ENCODE assay signal across 28 mouse cellular contexts in the genomic region with DNA sequence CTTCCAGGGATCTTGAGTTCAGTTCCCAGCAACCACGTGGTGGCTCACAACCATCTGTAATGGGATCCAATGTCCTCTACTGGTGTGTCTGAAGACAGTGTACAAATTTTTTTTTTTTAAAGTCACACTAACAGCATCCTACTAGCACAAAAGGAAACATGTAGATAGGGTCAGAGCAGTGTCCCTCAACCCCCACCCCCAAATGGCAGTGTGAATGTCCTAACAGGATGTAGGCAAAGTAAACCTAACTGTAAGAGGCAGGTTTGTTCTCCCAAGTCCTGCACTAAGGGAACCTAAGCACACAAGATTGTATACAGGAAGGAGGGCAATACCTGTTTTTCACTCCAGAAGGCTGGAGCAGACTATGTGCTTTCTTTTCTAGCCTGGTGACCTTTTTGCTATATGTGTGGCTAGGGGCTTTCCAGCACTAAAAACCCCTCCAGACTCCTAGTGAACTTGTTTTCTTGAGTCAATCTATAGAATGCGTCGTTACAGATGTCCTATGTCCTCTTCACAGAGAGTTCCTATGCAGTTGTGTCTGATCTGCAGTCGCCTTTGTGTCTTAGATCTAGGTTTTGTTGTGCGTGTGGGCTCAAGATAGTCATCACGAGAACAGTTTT. TPM values are rescaled to one million over a fixed set of nuclear protein-coding genes. Genes with fewer than 3 reads are reported as not detected.
DNase-seq lines count a peak whose midpoint lies in the region; ATAC-seq and TF ChIP-seq lines count a peak whose summit lies in the region.
"Had no signal": no experiment of that assay in that cellular context is flagged by ENCODE, and none has a peak within 500 bp of the region (broad histone marks: within the 10 kb centered on the region; RNA-seq: fewer than 3 reads in every experiment).

No protein-coding gene starts in this region.

- no peak for TF ChIP-seq EP300 in stomach, postnatal 0 days (optimal IDR thresholded peaks at IDR 0.05)

- H3ac ChIP-seq in myocyte (ENCODE audit: control insufficient read depth, insufficient read length) = no peak overlapping the region

- no peak overlapping the region for H3K9ac ChIP-seq in kidney, embryonic 16.5 days (replicated peaks; ENCODE audit: low read length)
- H3K9ac ChIP-seq in liver, embryonic 12.5 days = no peak overlapping the region
- H3K9ac ChIP-seq in stomach, postnatal 0 days (ENCODE audit: low read length) = no peak overlapping the region
- H3K9ac ChIP-seq: forebrain, embryonic 13.5 days; heart, embryonic 12.5 days; heart, embryonic 15.5 days; hindbrain, embryonic 13.5 days had no signal

- no peaks in the 10 kb centered on the region for H3K4me1 ChIP-seq in kidney, embryonic 16.5 days (ENCODE audit: insufficient read depth, low read length)
- H3K4me1 ChIP-seq in liver, embryonic 12.5 days = peaks cover 1% of the 10 kb centered on the region; the same call in 1 of the 2 replicates
- H3K4me1 ChIP-seq in stomach, postnatal 0 days (replicated peaks; ENCODE audit: control insufficient read depth, insufficient read depth) = no peaks in the 10 kb centered on the region
- H3K4me1 ChIP-seq: forebrain, embryonic 10.5 days; forebrain, embryonic 13.5 days; heart, embryonic 15.5 days; hindbrain, embryonic 10.5 days; hindbrain, embryonic 13.5 days had no signal

- no peak for ATAC-seq in kidney, embryonic 16.5 days (ENCODE audit: low FRiP score, low TSS enrichment)
- peak; percentile 83 for ATAC-seq in activated CD4-positive, CD25-positive, alpha-beta regulatory T cell, adult 4 months
- no peak for ATAC-seq in liver, embryonic 12.5 days
- no peak for ATAC-seq in stomach, postnatal 0 days (ENCODE audit: low FRiP score, low TSS enrichment)
- ATAC-seq: forebrain, embryonic 13.5 days; forebrain, embryonic 16.5 days; hindbrain, embryonic 16.5 days had no signal

- TF ChIP-seq POLR2A in myocyte (IDR thresholded peaks at IDR 0.05; ENCODE audit: insufficient read length, low read depth) = no peak

- no peak for DNase-seq in kidney, adult 9 months
- peak; percentile 54 for DNase-seq in CD4-positive, CD25-positive, alpha-beta regulatory T cell, adult 2 months (ENCODE audit: low read depth, low spot score)
- no peak for DNase-seq in thymus, adult 18-20 months
- no peak for DNase-seq in stomach, postnatal 0 days (ENCODE audit: low spot score)
- DNase-seq: adrenal gland, adult 8-10 months; adrenal gland, postnatal 25 days; cerebellum, adult 11-12 months; cerebellum, adult 8-10 months; cerebellum, postnatal 10 days; gastrocnemius, postnatal 10 days; gastrocnemius, postnatal 36 days; heart, postnatal 10 days; heart, postnatal 36 days had no signal

- H3K79me2 ChIP-seq in myocyte (ENCODE audit: control insufficient read depth, insufficient read depth) = no peaks in the 10 kb centered on the region

- H3K4me3 ChIP-seq in kidney, embryonic 16.5 days (ENCODE audit: low read length) = no peak overlapping the region
- no peak overlapping the region for H3K4me3 ChIP-seq in myocyte
- no peak overlapping the region for H3K4me3 ChIP-seq in liver, embryonic 12.5 days
- no peak overlapping the region for H3K4me3 ChIP-seq in stomach, postnatal 0 days (ENCODE audit: low read depth, low read length)
- H3K4me3 ChIP-seq: forebrain, embryonic 10.5 days; forebrain, embryonic 13.5 days; heart, embryonic 12.5 days; heart, embryonic 15.5 days; hindbrain, embryonic 10.5 days; hindbrain, embryonic 13.5 days had no signal

- H3K36me3 ChIP-seq in kidney, embryonic 16.5 days (ENCODE audit: insufficient read depth, low read length) = peaks cover 8% of the 10 kb centered on the region; the same call in 1 of the 2 replicates
- peaks cover 13% of the 10 kb centered on the region for H3K36me3 ChIP-seq in myocyte (ENCODE audit: control insufficient read depth, insufficient read depth)
- peaks cover 14% of the 10 kb centered on the region for H3K36me3 ChIP-seq in liver, embryonic 12.5 days
- H3K36me3 ChIP-seq in stomach, postnatal 0 days (ENCODE audit: control insufficient read depth, insufficient read depth, low read length) = no peaks in the 10 kb centered on the region

- no peak overlapping the region for H3K4me2 ChIP-seq in kidney, embryonic 16.5 days (replicated peaks; ENCODE audit: low read depth, low read length)
- no peak overlapping the region for H3K4me2 ChIP-seq in myocyte (ENCODE audit: low read depth)
- H3K4me2 ChIP-seq in liver, embryonic 12.5 days = no peak overlapping the region
- no peak overlapping the region for H3K4me2 ChIP-seq in stomach, postnatal 0 days (replicated peaks; ENCODE audit: low read depth)
- H3K4me2 ChIP-seq: forebrain, embryonic 13.5 days; heart, embryonic 12.5 days; heart, embryonic 15.5 days; hindbrain, embryonic 13.5 days had no signal

- WGBS in kidney, embryonic 16.5 days = 68% methylated on average over 6 of the region's 6 CpGs
- 74% methylated on average over 6 of the region's 6 CpGs for WGBS in liver, embryonic 12.5 days (ENCODE audit: insufficient replicate concordance)
- 81% methylated on average over 6 of the region's 6 CpGs for WGBS in stomach, postnatal 0 days

- 0 out of 2 replicates have a peak overlapping the region, but pooled peaks have one; percentile 4 for H3K27ac ChIP-seq in kidney, embryonic 16.5 days (ENCODE audit: low read length)
- H3K27ac ChIP-seq in liver, embryonic 12.5 days = no peak overlapping the region
- no peak overlapping the region for H3K27ac ChIP-seq in stomach, postnatal 0 days (replicated peaks)
- H3K27ac ChIP-seq: forebrain, embryonic 10.5 days; forebrain, embryonic 13.5 days; heart, embryonic 15.5 days; hindbrain, embryonic 10.5 days; hindbrain, embryonic 13.5 days had no signal

- no peaks in the 10 kb centered on the region for H3K27me3 ChIP-seq in kidney, embryonic 16.5 days (ENCODE audit: insufficient read depth, low read length)
- no peaks in the 10 kb centered on the region for H3K27me3 ChIP-seq in myocyte (ENCODE audit: control insufficient read depth, insufficient read depth, insufficient read length)
- H3K27me3 ChIP-seq in liver, embryonic 12.5 days (replicated peaks) = no peaks in the 10 kb centered on the region
- H3K27me3 ChIP-seq in stomach, postnatal 0 days (ENCODE audit: control insufficient read depth, insufficient read depth, low read length) = no peaks in the 10 kb centered on the region
- H3K27me3 ChIP-seq: forebrain, embryonic 13.5 days; heart, embryonic 12.5 days; heart, embryonic 15.5 days; hindbrain, embryonic 13.5 days had no signal

- no peak for TF ChIP-seq CTCF in stomach, postnatal 0 days (IDR thresholded peaks at IDR 0.05; ENCODE audit: low read depth)

- H3K9me3 ChIP-seq in kidney, embryonic 16.5 days (ENCODE audit: low read length) = no peaks in the 10 kb centered on the region
- H3K9me3 ChIP-seq in liver, embryonic 12.5 days (replicated peaks) = no peaks in the 10 kb centered on the region
- no peaks in the 10 kb centered on the region for H3K9me3 ChIP-seq in stomach, postnatal 0 days (ENCODE audit: control insufficient read depth, low read length)
- H3K9me3 ChIP-seq: forebrain, embryonic 10.5 days; forebrain, embryonic 13.5 days; heart, embryonic 12.5 days; heart, embryonic 15.5 days; hindbrain, embryonic 10.5 days; hindbrain, embryonic 13.5 days had no signal

TF ChIP-seq in myocyte, 11 proteins besides CTCF, POLR2A, EP300 and RAD21:
- TF ChIP-seq MYOG (IDR thresholded peaks at IDR 0.05; ENCODE audit: control insufficient read depth in 1 of 3, insufficient read depth in 1 of 3, insufficient read length in 2 of 3, low read depth in 2 of 3) (no peak), MAX (IDR thresholded peaks at IDR 0.05; ENCODE audit: low read depth) (no peak), CEBPB (IDR thresholded peaks at IDR 0.05; ENCODE audit: insufficient read depth, poor library complexity, severe bottlenecking) (no peak), USF1 (IDR thresholded peaks at IDR 0.05; ENCODE audit: low read depth) (no peak), TCF12 (IDR thresholded peaks at IDR 0.05; ENCODE audit: insufficient read depth, poor library complexity, severe bottlenecking) (no peak), MYOD1 (IDR thresholded peaks at IDR 0.05; ENCODE audit: control insufficient read depth in 1 of 3, insufficient read length in 2 of 3, low read depth in 2 of 3) (no peak), POLR2AphosphoS2 (IDR thresholded peaks at IDR 0.05; ENCODE audit: insufficient read length, low read depth) (peak; percentile 51), REST (IDR thresholded peaks at IDR 0.05; ENCODE audit: insufficient read depth, insufficient read length) (no peak)
TF ChIP-seq in myocyte: peak in this region for 1.

RNA-seq across cellular contexts. Expression of gene Dip2b, which starts 20.1 kb away (rescaled TPM):
- polyA plus RNA-seq in kidney, embryonic 16.5 days (2015; fragmentation: Nextera tagmentation; extraction: Ambion mirVana) = 8.8 and 11.0 TPM in 2 replicates
- polyA plus RNA-seq in activated CD4-positive, CD25-positive, alpha-beta regulatory T cell, adult 4 months (2017; shearing (Covaris generic)) = 10 to 100 TPM; 16.8 to 18.2 TPM
- polyA plus RNA-seq in myocyte (2012; fragmentation: generic; extraction: Trizol) = 7.3 TPM
- 4.9 and 5.1 TPM in 2 replicates for polyA plus RNA-seq in liver, embryonic 12.5 days (2016; fragmentation: Nextera tagmentation; extraction: Ambion mirVana)
- polyA plus RNA-seq in stomach, postnatal 0 days (2015; fragmentation: Nextera tagmentation; extraction: Ambion mirVana) = 5.2 TPM in 2 replicates

RNA-seq across cellular contexts. Expression of gene Larp4, which starts 48.5 kb away (rescaled TPM):
- 33.7 and 39.6 TPM in 2 replicates for polyA plus RNA-seq in kidney, embryonic 16.5 days (2015; fragmentation: Nextera tagmentation; extraction: Ambion mirVana)
- polyA plus RNA-seq in activated CD4-positive, CD25-positive, alpha-beta regulatory T cell, adult 4 months (2017; shearing (Covaris generic)) = 10 to 100 TPM; 39.4 to 46.5 TPM
- 15.9 TPM for polyA plus RNA-seq in myocyte (2012; fragmentation: generic; extraction: Trizol)
- polyA plus RNA-seq in liver, embryonic 12.5 days (2016; fragmentation: Nextera tagmentation; extraction: Ambion mirVana) = 33.1 TPM in 2 replicates
- 18.9 and 21.3 TPM in 2 replicates for polyA plus RNA-seq in stomach, postnatal 0 days (2015; fragmentation: Nextera tagmentation; extraction: Ambion mirVana)

RNA-seq across cellular contexts. Expression of gene Fam186a, which starts 51.5 kb away (rescaled TPM):
- polyA plus RNA-seq in kidney, embryonic 16.5 days (2015; fragmentation: Nextera tagmentation; extraction: Ambion mirVana) = 0.02 TPM in 1 of 2 replicates, not detected in the other
- not detected for polyA plus RNA-seq in activated CD4-positive, CD25-positive, alpha-beta regulatory T cell, adult 4 months (2017; shearing (Covaris generic))
- 0.22 TPM for polyA plus RNA-seq in myocyte (2012; fragmentation: generic; extraction: Trizol)
- polyA plus RNA-seq in liver, embryonic 12.5 days (2016; fragmentation: Nextera tagmentation; extraction: Ambion mirVana) = not detected in 2 replicates
- 0.06 TPM in 1 of 2 replicates, not detected in the other for polyA plus RNA-seq in stomach, postnatal 0 days (2015; fragmentation: Nextera tagmentation; extraction: Ambion mirVana)
- polyA plus RNA-seq: C2C12; embryonic facial prominence, embryonic 11.5 days; embryonic facial prominence, embryonic 14.5 days; forebrain, embryonic 13.5 days; forebrain, embryonic 16.5 days; heart, embryonic 12.5 days; heart, embryonic 15.5 days; hindbrain, embryonic 10.5 days; hindbrain, embryonic 13.5 days; hindbrain, embryonic 16.5 days had no signal
